Mouse (Mus musculus): ENCODE data around the gene Rasl11b. TPM values are rescaled to one million over a fixed set of nuclear protein-coding genes. Genes with fewer than 3 reads are reported as not detected.

The Rasl11b gene
- polyA plus RNA-seq, 1 experiment = 0.10 TPM

DNA sequence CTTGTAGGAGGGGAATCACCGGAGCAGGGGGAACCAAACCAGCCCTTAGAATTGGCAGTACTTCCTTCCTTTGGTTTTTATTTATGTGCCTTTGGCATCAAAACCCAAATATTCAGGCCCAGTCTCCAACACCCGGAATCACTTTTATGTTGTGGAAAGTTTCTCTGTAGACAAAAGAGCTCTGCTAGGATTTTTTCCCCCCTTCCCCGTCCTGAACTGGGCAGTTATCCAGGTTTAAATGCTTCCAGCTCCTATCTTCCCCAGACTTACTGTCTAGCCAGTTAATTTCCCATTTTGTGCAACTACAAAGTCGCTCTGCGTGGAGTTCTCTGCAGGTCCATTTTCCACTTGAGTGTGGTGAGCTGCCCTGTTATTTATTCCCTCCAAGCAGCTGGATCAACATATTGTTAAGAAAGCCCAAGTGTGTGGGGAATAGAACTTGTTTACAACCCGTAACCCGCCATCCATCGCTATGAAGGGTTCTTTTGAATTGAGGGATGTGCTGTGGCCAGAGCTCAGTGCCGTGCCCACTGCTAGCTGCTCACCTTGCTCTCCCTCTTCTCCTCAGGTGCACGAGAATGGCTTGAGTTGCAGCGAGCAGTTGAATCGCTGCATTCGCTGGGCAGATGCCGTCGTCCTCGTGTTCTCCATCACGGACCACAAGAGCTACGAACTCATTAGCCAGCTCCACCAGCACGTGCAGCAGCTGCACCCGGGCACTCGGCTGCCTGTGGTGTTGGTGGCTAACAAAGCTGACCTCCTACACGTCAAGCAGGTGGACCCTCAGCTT is 2.6 kb downstream of the Rasl11b start:
- TF ChIP-seq GATA1 (IDR thresholded peaks at IDR 0.05; ENCODE audit: low read length) = no peak

GRCm38 (mm10) chr5:74198446-74198845 is 3.4 kb downstream of the Rasl11b start:
- TF ChIP-seq GATA1 (IDR thresholded peaks at IDR 0.05; ENCODE audit: low read length) = no peak

DNA sequence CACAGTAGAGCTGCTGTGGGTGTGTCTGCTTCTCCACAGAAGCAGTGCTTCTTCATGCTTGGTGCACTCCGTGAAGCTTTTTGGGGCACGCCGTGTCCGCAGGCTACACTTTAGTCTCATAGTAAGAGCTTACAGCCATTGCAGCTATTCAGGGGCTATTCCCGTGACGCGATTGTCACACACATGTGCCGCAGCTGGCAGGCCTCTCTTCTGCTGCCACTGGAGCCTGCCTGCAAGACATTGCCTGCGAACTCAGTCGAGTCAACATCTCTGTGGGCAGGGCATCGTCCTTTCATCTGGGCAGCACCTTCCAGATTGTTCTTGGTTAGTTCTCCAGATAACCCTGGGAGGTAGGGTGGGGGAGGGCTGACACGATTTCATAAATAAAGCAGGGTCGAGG is 4.7 kb downstream of the Rasl11b start:
- TF ChIP-seq GATA1 (IDR thresholded peaks at IDR 0.05; ENCODE audit: low read length) = no peak

GRCm38 (mm10) chr5:74200481-74200880 is 5.4 kb downstream of the Rasl11b start:
- TF ChIP-seq GATA1 (IDR thresholded peaks at IDR 0.05; ENCODE audit: low read length) = no peak

DNA sequence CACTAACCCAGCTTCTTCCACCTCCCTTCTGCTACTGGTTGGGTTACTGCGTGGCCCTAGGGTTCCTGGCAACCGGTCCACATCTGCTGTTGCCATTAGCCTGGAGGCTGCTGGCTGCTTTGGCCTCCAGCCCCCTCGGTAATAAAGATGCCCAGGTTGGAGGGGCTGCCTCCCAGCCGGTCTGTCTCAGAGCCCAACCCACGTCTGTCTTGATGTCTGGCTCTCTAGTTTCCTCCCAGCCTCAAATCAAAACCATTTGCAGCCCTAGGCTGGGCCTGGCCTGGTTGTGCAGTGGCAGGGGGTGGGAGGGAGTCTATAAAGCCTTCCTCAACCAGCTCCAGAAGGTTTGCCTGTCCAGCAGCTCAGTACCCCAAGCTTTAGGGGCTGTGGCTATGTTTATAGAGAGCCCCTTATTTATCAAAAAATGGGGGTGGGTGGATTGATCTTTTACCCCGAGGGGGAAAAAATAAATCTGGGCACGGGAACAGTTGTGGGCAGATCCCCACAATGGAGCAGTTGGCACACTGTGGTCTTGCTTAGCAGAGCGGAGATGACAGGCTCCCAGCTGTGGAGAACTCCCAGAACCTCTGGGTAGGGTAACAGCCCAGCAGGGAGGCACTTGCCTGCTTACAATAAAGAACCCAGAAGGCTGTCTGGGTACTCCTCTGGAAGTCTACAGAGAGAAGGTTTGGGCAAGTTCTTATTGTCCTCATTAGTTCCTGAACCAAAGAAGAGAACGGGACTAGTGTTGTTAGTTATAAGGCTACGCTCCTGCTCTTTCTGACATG is 6.7 kb downstream of the Rasl11b start:
- no peak for TF ChIP-seq GATA1 (IDR thresholded peaks at IDR 0.05; ENCODE audit: low read length)

DNA sequence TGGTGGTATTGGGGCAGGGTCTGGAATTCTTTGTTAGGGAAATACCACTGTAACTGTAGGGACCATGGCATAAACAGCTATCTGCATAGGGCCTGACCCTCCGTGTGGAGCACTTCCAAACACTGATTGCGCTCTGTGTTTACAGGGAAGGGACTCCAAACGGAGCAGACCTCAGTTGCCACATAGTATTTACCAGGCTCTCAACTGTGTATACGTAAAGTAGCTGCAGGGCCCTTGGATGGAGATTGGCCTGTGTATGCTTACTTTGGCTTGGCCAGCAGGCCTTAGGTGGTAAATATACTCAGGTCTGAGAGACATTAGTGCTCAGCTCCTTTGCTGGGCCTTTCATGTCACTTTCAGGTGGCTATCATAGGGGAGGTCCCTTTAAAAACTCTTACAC is 7.4 kb downstream of the Rasl11b start:
- TF ChIP-seq GATA1 (IDR thresholded peaks at IDR 0.05; ENCODE audit: low read length) = no peak

DNA sequence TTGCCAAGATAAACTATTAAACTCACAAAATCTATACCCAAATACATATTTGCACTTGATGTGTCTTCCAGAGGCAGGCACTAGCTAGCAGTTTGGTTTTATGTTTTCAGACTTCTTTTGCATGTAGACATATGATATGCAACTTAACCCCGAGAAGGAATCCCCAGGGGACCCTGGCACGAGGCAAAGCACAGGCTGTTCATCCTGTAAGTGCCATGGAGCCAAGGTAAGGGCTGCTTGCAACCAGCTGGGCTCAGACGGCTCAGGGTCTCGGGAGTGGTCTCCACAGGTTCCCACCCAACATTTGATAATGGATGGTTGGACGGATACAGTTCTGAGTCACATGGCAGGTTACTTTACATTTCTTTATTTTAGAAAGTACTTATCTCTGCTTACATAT is 9.4 kb downstream of the Rasl11b start:
- TF ChIP-seq GATA1 (IDR thresholded peaks at IDR 0.05; ENCODE audit: low read length) = no peak

GRCm38 (mm10) chr5:74205509-74205908 is 10.4 kb downstream of the Rasl11b start:
- TF ChIP-seq GATA1 (IDR thresholded peaks at IDR 0.05; ENCODE audit: low read length) = no peak

DNA sequence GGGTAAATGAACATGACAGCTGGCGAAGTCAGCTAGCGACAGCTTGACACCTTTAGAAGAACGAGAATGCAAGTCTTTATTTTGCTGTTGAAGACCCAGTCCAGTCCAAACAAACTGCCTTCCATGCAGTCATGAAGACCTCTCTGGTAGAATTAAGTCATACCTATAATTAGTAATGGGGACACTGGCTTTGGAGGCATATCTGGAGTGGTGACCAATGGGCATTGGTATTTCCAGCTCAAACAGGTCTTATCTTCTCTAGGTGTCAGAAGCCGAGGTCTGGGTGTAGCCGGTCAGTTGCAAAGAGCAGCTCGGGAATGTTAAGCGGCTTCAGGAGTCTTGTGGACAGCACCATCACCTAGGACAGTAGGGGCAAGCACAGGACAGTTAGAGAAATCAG is 11.0 kb downstream of the Rasl11b start:
- TF ChIP-seq GATA1 (IDR thresholded peaks at IDR 0.05; ENCODE audit: low read length) = no peak

DNA sequence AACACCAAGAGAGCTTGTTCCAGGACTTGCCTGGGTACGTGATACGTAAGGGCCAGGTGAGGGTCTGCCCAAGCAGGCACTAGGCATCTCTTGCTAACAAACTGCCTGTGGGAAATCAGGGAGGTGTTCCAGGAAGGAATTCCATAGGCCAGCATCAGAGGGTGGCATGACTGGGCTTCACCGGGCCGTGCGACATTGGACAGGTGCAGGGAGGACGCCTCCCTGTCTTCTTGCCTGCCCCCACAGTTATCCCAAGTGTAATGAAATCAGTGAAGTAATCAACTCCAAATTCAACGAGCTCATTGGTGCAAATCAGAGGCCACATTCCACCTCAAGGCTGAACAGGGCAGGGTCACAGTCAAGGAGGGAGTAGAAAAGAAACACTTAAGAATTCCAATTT is 11.6 kb downstream of the Rasl11b start:
- TF ChIP-seq GATA1 (IDR thresholded peaks at IDR 0.05; ENCODE audit: low read length) = no peak

- TF ChIP-seq GATA1 (IDR thresholded peaks at IDR 0.05; ENCODE audit: low read length) = no peak
Measured at GRCm38 (mm10) chr5:74207209-74207608, 12.1 kb downstream of the Rasl11b start.

GRCm38 (mm10) chr5:74208438-74208837 is 13.4 kb downstream of the Rasl11b start:
- TF ChIP-seq GATA1 (IDR thresholded peaks at IDR 0.05; ENCODE audit: low read length) = no peak

GRCm38 (mm10) chr5:74209640-74210039 is 14.6 kb downstream of the Rasl11b start:
- TF ChIP-seq GATA1 (IDR thresholded peaks at IDR 0.05; ENCODE audit: low read length) = no peak

- TF ChIP-seq GATA1 (IDR thresholded peaks at IDR 0.05; ENCODE audit: low read length) = no peak
Measured at GRCm38 (mm10) chr5:74211346-74211745, 16.3 kb downstream of the Rasl11b start.

DNA sequence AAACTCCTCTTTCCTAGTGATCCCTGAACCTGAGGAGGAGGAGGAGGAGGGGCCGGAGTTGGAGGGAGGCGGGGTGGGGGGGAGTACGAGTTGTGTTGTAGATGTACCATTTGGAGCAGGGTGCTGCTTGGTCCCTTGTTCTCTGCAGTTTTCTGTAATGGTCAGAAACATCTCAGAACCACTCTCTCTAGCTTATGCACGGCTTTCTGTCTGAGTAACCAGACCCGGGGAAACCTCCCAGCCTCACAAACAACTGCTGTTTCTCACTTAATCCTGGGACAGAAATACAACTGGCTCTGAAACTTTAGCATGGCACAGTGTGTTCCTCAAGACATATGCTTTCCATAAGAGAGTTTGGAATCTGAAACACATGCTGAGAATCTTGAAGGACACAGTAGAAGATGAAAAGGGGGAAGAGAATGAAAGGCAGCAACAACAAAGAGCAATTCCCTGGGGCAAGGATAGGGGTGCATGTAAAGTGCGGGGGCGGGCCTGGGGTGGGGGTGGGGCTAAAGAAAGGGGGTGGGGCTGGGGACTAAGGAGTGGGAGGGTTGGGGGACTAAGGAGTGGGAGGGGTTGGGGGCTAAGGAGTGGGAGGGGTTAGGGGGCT is 19.5 kb downstream of the Rasl11b start:
- TF ChIP-seq GATA1 (IDR thresholded peaks at IDR 0.05; ENCODE audit: low read length) = no peak

DNA sequence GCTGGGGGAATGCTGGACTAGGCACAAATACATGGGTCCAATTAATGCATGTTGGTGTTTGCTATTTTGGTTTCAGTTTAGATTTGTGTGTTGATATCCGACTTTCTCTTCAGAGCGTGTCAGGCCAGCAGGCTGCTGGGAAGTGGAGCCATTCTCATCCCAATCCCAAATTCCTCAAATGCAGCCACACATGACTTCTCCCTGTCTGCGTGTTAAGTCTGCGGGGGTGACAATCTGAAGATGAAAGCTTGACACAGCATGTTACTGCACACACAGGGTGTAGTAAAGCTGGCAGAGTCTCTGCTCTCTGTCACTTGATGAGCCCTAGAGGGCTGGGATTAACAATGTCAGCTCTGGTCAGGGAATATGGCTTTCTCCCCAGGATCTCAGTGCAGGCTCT is 20.0 kb downstream of the Rasl11b start:
- no peak for TF ChIP-seq GATA1 (IDR thresholded peaks at IDR 0.05; ENCODE audit: low read length)
